Mouse (Mus musculus): ENCODE measurements around the gene Espn.

DNA sequence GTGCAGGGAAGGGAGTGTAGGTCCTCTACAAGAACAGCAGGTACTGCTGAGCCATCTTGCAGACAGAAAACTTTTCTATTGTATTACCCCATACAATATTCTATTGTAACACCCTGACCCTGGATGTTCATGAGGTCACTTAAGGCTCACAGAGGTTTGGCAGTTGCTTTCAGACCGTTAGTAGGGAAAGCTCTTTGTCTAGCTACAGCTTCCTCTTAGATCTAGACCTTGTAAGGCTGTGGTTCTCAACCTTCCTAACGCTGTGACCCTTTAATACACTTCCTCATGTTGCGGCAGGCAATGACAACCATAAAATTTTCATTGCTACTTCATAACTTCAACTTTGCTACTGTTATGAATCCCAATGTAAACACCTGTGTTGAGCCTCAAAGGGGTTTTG is 24.5 kb upstream of the Espn start:
- TF ChIP-seq CTCF (IDR thresholded peaks at IDR 0.05; ENCODE audit: borderline replicate concordance, insufficient read depth, low read length) (no peak), POLR2A (IDR thresholded peaks at IDR 0.05; ENCODE audit: low read depth, low read length) (no peak)

All from embryonic fibroblast, embryonic 13.5 days (primary cell).